Mouse (Mus musculus) C2C12 (cell line): Measurements from ENCODE around the gene Eepd1.

Experiments
- CTCF ChIP-seq: IDR thresholded peaks from one replicate; pipeline ENCODE4 v1.5.1; 2011; ENCODE audit not compliant: control insufficient read depth, insufficient read depth, insufficient read length
- FOSL1 ChIP-seq: IDR thresholded peaks from one replicate; pipeline ENCODE4 v1.8.0; 2011; ENCODE audit warnings: mild to moderate bottlenecking, low read length; ENCODE audit not compliant: poor library complexity, insufficient read depth, severe bottlenecking
- MYOD1 ChIP-seq: IDR thresholded peaks from one replicate; pipeline ENCODE4 v1.6.1; 2011; ENCODE audit warnings: low read depth; ENCODE audit not compliant: control insufficient read depth, insufficient read length
- MYOG ChIP-seq: IDR thresholded peaks from one replicate; pipeline ENCODE4 v1.6.1; 2011; ENCODE audit not compliant: control insufficient read depth, insufficient read length; ENCODE audit errors: extremely low read depth
- USF1 ChIP-seq: IDR thresholded peaks from one replicate; pipeline ENCODE4 v1.6.1; 2011; ENCODE audit warnings: low read depth, mild to moderate bottlenecking, control low read depth, moderate library complexity

GRCm38 (mm10) chr9:25483931-25484618, 2.7 kb downstream of the Eepd1 start:
- TF ChIP-seq CTCF: no peak
- TF ChIP-seq MYOD1: no peak
- no peak for TF ChIP-seq USF1
- no peak for TF ChIP-seq MYOG
- TF ChIP-seq FOSL1: no peak
